Comparison of ENCODE assay signal across 26 mouse cellular contexts in genomic region chr12:91751893-91752597, GRCm38 (mm10). TPM values are rescaled to one million over a fixed set of nuclear protein-coding genes. Genes with fewer than 3 reads are reported as not detected.
DNase-seq lines count a peak whose midpoint lies in the region; ATAC-seq and TF ChIP-seq lines count a peak whose summit lies in the region.
"Had no signal": no experiment of that assay in that cellular context is flagged by ENCODE, and none has a peak within 500 bp of the region (broad histone marks: within the 10 kb centered on the region; RNA-seq: fewer than 3 reads in every experiment).

No protein-coding gene starts in this region.

- no peaks in the 10 kb centered on the region for H3K36me3 ChIP-seq in kidney, embryonic 16.5 days (ENCODE audit: insufficient read depth, low read length)
- H3K36me3 ChIP-seq in megakaryocyte, embryonic 14.5 days (replicated peaks; ENCODE audit: low read length) = peaks cover 79% of the 10 kb centered on the region
- H3K36me3 ChIP-seq in C2C12 (ENCODE audit: control insufficient read depth, insufficient read depth) = no peaks in the 10 kb centered on the region
- H3K36me3 ChIP-seq: embryonic facial prominence, embryonic 13.5 days; embryonic facial prominence, embryonic 15.5 days; forebrain, embryonic 10.5 days had no signal

- no peak overlapping the region for H3K4me2 ChIP-seq in kidney, embryonic 16.5 days (replicated peaks; ENCODE audit: low read depth, low read length)
- H3K4me2 ChIP-seq: embryonic facial prominence, embryonic 13.5 days; embryonic facial prominence, embryonic 15.5 days had no signal

- no peaks in the 10 kb centered on the region for H3K79me3 ChIP-seq in C2C12 (ENCODE audit: low read depth)

- no peak overlapping the region for H3ac ChIP-seq in C2C12 (ENCODE audit: control insufficient read depth, insufficient read length, low read depth)

- H3K27me3 ChIP-seq in kidney, embryonic 16.5 days (ENCODE audit: insufficient read depth, low read length) = no peaks in the 10 kb centered on the region
- no peaks in the 10 kb centered on the region for H3K27me3 ChIP-seq in megakaryocyte, embryonic 14.5 days (replicated peaks)
- no peaks in the 10 kb centered on the region for H3K27me3 ChIP-seq in C2C12 (ENCODE audit: control insufficient read depth, insufficient read depth, insufficient read length)
- no peaks in the 10 kb centered on the region for H3K27me3 ChIP-seq in Patski
- H3K27me3 ChIP-seq: embryonic facial prominence, embryonic 13.5 days; embryonic facial prominence, embryonic 15.5 days had no signal

- POLR2A ChIA-PET in Patski (lab: Charles Lee) = no interaction called here

- H3K79me2 ChIP-seq in C2C12 (ENCODE audit: control insufficient read depth, insufficient read depth) = no peaks in the 10 kb centered on the region

- no peak for ATAC-seq in kidney, embryonic 16.5 days (ENCODE audit: low FRiP score, low TSS enrichment)
- ATAC-seq in megakaryocyte, adult 5-6 weeks (ENCODE audit: poor library complexity, severe bottlenecking) = no peak
- peak; percentile 54 for ATAC-seq in Patski
- ATAC-seq: activated CD4-positive, CD25-positive, alpha-beta regulatory T cell, adult 4 months; CD4-positive, CD25-positive, alpha-beta regulatory T cell, adult 4 months; forebrain, embryonic 14.5 days; forebrain, embryonic 16.5 days had no signal

- H3K4me3 ChIP-seq in kidney, embryonic 16.5 days (ENCODE audit: low read length) = no peak overlapping the region
- H3K4me3 ChIP-seq in megakaryocyte, embryonic 14.5 days (replicated peaks) = peak overlapping the region; percentile 38
- no peak overlapping the region for H3K4me3 ChIP-seq in C2C12 (ENCODE audit: insufficient read depth, poor library complexity, severe bottlenecking)
- H3K4me3 ChIP-seq: embryonic facial prominence, embryonic 13.5 days; embryonic facial prominence, embryonic 15.5 days; erythroblast, embryonic 14.5 days; forebrain, embryonic 10.5 days had no signal

- CTCF ChIA-PET in Patski (lab: Charles Lee) = interaction anchor here (0.8 kb wide), 1 partner anchor 38 kb away, joined by 3 read pairs; no protein-coding TSS in a partner anchor

- TF ChIP-seq CTCF in C2C12 (IDR thresholded peaks at IDR 0.05; ENCODE audit: control insufficient read depth, insufficient read depth, insufficient read length) (no peak), Patski (IDR thresholded peaks at IDR 0.05) (no peak)

- no peaks in the 10 kb centered on the region for H3K9me3 ChIP-seq in kidney, embryonic 16.5 days (ENCODE audit: low read length)
- no peaks in the 10 kb centered on the region for H3K9me3 ChIP-seq in megakaryocyte, embryonic 14.5 days
- H3K9me3 ChIP-seq: embryonic facial prominence, embryonic 13.5 days; embryonic facial prominence, embryonic 15.5 days; forebrain, embryonic 10.5 days; G1E had no signal

- H3K4me1 ChIP-seq in kidney, embryonic 16.5 days (ENCODE audit: insufficient read depth, low read length) = peaks cover 6% of the 10 kb centered on the region; the same call in 1 of the 2 replicates
- H3K4me1 ChIP-seq in megakaryocyte, embryonic 14.5 days = peaks cover 91% of the 10 kb centered on the region

- peak; percentile 57 for DNase-seq in kidney, adult 11 months
- DNase-seq in Patski (ENCODE audit: low read depth, low spot score) = peak; percentile 58
- no peak for DNase-seq in right cerebral cortex, postnatal 14 days
- DNase-seq in embryo, embryonic 10 days (ENCODE audit: low spot score) = no peak
- DNase-seq: adrenal gland, adult 8-10 months; adrenal gland, postnatal 14 days; adrenal gland, postnatal 36 days; cerebellum, adult 11-12 months; cerebellum, adult 2 months; cerebellum, adult 9-10 months; cerebellum, postnatal 10 days; cerebellum, postnatal 25 days; embryo, embryonic 11 days had no signal

- H3K9ac ChIP-seq in kidney, embryonic 16.5 days (replicated peaks; ENCODE audit: low read length) = no peak overlapping the region
- H3K9ac ChIP-seq: embryonic facial prominence, embryonic 13.5 days; embryonic facial prominence, embryonic 15.5 days had no signal

- 79% methylated on average over 13 of the region's 13 CpGs for WGBS in kidney, embryonic 16.5 days

- H3K27ac ChIP-seq in kidney, embryonic 16.5 days (ENCODE audit: low read length) = no peak overlapping the region
- H3K27ac ChIP-seq: embryonic facial prominence, embryonic 13.5 days; embryonic facial prominence, embryonic 15.5 days; forebrain, embryonic 10.5 days had no signal

- in situ Hi-C loops in Patski (cut with MboI; ENCODE audit: low pct_unique_long_range_greater_than_20kb) = no loop called here

TF ChIP-seq in C2C12, 6 proteins besides CTCF, POLR2A, EP300 and RAD21:
- TF ChIP-seq CEBPB (IDR thresholded peaks at IDR 0.05; ENCODE audit: low read depth) (peak; percentile 53), MYOD1 (IDR thresholded peaks at IDR 0.05; ENCODE audit: control insufficient read depth, insufficient read length, low read depth) (no peak)

RNA-seq across cellular contexts. Expression of gene Ston2, which starts 36.1 kb away (rescaled TPM):
- polyA plus RNA-seq in kidney, embryonic 16.5 days (2015; fragmentation: Nextera tagmentation; extraction: Ambion mirVana) = 11.0 TPM in 2 replicates
- polyA plus RNA-seq in megakaryocyte, embryonic 14.5 days (2012; ENCODE audit: insufficient read depth, low replicate concordance) = 77.2 and 85.3 TPM in 2 replicates
- 3.9 and 6.2 TPM in 2 replicates for total RNA-seq in megakaryocyte, adult 5-6 weeks (2015)
- total RNA-seq in megakaryocyte, adult 5-6 weeks (2017) = 2.5 and 4.6 TPM in 2 replicates
- 11.6 TPM for polyA plus RNA-seq in C2C12 (2012; fragmentation: generic; extraction: Trizol)
- 14.8 TPM for polyA plus RNA-seq in Patski (2021)

Comparison
In these comparisons a context has a peak if more than half of its experiments do, and no peak if none do; other contexts are left out.
1. DNase-seq: peak in kidney, adult 11 months (single experiment) and Patski (single experiment); none in right cerebral cortex, postnatal 14 days (single experiment) and embryo, embryonic 10 days (single experiment).